Mouse (Mus musculus): ENCODE results near the gene Llph. TPM values are rescaled to one million over a fixed set of nuclear protein-coding genes. Genes with fewer than 3 reads are reported as not detected.
"Not testable (repeated sequence)": the region's sequence is repeated elsewhere in the genome, so short reads cannot be mapped to it uniquely, and the experiment has no call there.

Gene Llph
- polyA plus RNA-seq, 1 experiment from 2014 or later: 38.7 TPM

DNA sequence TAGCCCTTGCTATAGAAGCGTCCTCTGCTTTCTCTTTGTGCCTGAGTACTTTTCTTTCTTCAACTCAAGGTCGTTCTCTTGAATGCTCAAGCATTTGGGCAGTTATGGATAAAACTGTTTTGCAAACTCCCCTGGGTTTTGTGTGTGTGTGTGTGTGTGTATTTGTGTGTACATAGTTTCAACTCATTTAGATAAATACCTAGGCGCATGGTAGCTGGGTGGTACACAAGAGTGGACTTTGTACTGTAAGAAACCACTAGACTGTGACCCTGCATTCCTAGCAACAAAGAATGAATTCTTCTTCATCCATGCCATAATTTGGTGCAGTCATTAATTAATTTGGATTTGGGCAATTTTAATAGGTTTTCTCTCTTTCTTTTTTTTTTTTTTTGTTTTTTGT lies 16.8 kb upstream of the Llph start:
- Histone ChIP-seq H3K9ac (no peak overlapping the region), H3K4me1 (replicated peaks; ENCODE audit: control insufficient read depth, insufficient read depth, low read length) (peaks cover 11% of the 10 kb centered on the region), H3K36me3 (replicated peaks; ENCODE audit: control insufficient read depth, insufficient read depth) (no peaks in the 10 kb centered on the region), H3K27ac (no peak overlapping the region), H3K27me3 (ENCODE audit: control insufficient read depth, insufficient read depth, low read length) (no peaks in the 10 kb centered on the region), H3K9me3 (ENCODE audit: control insufficient read depth, low read length) (no peaks in the 10 kb centered on the region), H3K4me2 (replicated peaks) (peak overlapping the region; percentile 73; the same call in 1 of the 2 replicates), H3K4me3 (replicated peaks; ENCODE audit: low read length) (no peak overlapping the region)
- DNase-seq (ENCODE audit: low spot score) (no peak), ATAC-seq (ENCODE audit: low FRiP score) (no peak)
- WGBS: 93% methylated on average over 3 of the region's 3 CpGs

DNA sequence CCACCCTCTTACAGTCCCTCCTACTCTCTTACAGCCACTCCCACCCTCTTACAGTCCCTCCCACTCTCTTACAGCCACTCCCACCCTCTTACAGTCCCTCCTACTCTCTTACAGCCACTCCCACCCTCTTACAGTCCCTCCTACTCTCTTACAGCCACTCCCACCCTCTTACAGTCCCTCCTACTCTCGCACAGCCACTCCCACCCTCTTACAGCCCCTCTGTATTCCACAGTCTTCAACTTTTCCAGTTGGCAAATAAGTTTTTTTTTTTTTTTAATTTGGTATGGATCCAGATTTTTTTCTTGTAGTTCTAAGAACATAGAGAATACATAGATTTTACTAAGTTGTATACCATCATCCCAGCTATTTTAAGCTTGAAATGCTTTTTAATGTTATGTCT lies 9.8 kb upstream of the Llph start:
- H3K9me3 ChIP-seq (ENCODE audit: control insufficient read depth, low read length); ATAC-seq (ENCODE audit: low FRiP score); H3K4me3 ChIP-seq (replicated peaks; ENCODE audit: low read length); H3K27me3 ChIP-seq (ENCODE audit: control insufficient read depth, insufficient read depth, low read length); DNase-seq (ENCODE audit: low spot score); H3K27ac ChIP-seq; H3K4me1 ChIP-seq (replicated peaks; ENCODE audit: control insufficient read depth, insufficient read depth, low read length); H3K4me2 ChIP-seq (replicated peaks); H3K9ac ChIP-seq: not testable (repeated sequence)
- WGBS: 87% methylated on average over 1 of the region's 1 CpGs
- peaks cover 49% of the 10 kb centered on the region for H3K36me3 ChIP-seq (replicated peaks; ENCODE audit: control insufficient read depth, insufficient read depth)

DNA sequence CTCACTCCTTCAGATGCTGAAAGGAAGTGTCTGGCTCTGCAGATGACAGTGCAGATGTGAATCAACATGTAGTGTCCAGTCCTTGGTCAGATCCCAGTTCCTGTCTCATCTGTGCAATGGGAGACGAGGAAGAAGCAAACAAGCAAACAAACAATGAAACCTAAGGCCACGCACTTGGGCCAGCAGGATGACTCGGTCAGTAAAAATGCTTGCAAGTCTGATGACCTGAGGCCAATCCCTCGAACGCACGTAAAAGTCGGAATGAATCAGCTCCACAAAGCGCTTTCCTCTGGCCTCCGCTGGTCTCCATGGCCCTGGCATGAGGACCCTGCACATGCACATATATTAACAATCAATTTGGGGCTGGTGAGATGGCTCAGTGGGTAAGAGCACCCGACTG lies 7.9 kb upstream of the Llph start:
- no peaks in the 10 kb centered on the region for H3K27me3 ChIP-seq (ENCODE audit: control insufficient read depth, insufficient read depth, low read length)
- no peak for ATAC-seq (ENCODE audit: low FRiP score)
- DNase-seq (ENCODE audit: low spot score): no peak
- no peaks in the 10 kb centered on the region for H3K9me3 ChIP-seq (ENCODE audit: control insufficient read depth, low read length)
- H3K27ac ChIP-seq: no peak overlapping the region
- 94% methylated on average over 10 of the region's 10 CpGs for WGBS
- H3K36me3 ChIP-seq (replicated peaks; ENCODE audit: control insufficient read depth, insufficient read depth): peaks cover 56% of the 10 kb centered on the region
- no peaks in the 10 kb centered on the region for H3K4me1 ChIP-seq (replicated peaks; ENCODE audit: control insufficient read depth, insufficient read depth, low read length)
- no peak overlapping the region for H3K9ac ChIP-seq
- H3K4me3 ChIP-seq (replicated peaks; ENCODE audit: low read length): no peak overlapping the region
- H3K4me2 ChIP-seq (replicated peaks): no peak overlapping the region

DNA sequence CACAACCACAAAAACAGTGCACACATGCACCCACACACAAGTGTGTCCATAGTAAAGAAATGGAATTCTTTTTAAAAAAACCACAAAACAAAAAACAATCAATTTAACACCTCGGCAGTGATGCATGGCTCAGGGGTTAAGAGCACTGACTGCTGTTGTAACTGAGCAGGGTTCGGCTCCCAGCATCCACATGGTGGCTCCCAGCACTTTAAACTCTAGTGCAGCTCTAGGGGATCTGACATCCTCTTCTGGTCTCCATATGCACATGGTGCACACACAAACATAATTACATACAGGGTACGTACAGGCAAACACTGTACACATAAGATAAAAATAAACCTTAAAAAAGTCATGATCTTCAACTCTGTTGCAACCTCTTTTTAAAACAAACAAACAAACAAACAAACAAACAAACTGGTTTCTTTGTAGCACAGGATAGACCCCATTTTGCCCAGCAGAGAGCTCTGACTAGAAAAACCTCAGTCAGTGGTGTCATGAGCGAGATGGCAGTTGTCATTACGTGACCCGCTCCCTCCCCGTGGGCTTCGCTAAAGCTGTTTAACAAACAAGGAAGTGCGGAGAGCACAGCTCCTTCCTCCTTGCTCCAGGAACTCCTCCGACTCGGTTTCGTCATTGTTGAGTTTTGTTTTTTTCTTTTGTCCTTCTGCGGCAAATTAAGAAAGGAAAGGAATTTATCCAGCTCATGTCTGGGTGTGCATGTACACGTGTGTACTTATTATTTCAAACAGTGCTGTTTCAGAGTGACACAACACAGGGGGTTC lies 7.1 kb upstream of the Llph start:
- H3K36me3 ChIP-seq (replicated peaks; ENCODE audit: control insufficient read depth, insufficient read depth): peaks cover 61% of the 10 kb centered on the region
- H3K27ac ChIP-seq: no peak overlapping the region
- no peaks in the 10 kb centered on the region for H3K27me3 ChIP-seq (ENCODE audit: control insufficient read depth, insufficient read depth, low read length)
- DNase-seq (ENCODE audit: low spot score): no peak
- no peak overlapping the region for H3K4me2 ChIP-seq (replicated peaks)
- H3K9ac ChIP-seq: no peak overlapping the region
- no peak overlapping the region for H3K4me3 ChIP-seq (replicated peaks; ENCODE audit: low read length)
- no peaks in the 10 kb centered on the region for H3K9me3 ChIP-seq (ENCODE audit: control insufficient read depth, low read length)
- no peak for ATAC-seq (ENCODE audit: low FRiP score)
- H3K4me1 ChIP-seq (replicated peaks; ENCODE audit: control insufficient read depth, insufficient read depth, low read length): no peaks in the 10 kb centered on the region
- 86% methylated on average over 14 of the region's 14 CpGs for WGBS

DNA sequence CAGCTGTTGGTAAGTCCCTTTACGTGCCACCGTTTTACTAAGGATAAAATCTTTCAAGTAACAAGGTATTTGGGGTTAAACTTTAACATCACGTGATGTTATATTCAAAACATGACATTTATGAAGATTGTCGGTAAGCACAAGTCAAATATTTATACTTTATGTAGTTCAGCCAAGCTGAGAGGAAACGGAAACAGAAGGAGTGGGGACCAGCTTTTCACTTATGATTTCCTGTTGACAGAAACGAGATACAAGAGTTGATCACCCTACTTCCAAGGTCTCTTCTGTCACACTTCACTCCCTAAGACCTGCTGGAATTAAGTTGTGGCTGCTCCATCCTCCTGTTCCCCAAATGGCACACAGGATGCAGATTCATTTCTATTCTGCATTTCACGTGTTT lies 6.1 kb upstream of the Llph start:
- peaks cover 59% of the 10 kb centered on the region for H3K36me3 ChIP-seq (replicated peaks; ENCODE audit: control insufficient read depth, insufficient read depth)
- 87% methylated on average over 7 of the region's 7 CpGs for WGBS

DNA sequence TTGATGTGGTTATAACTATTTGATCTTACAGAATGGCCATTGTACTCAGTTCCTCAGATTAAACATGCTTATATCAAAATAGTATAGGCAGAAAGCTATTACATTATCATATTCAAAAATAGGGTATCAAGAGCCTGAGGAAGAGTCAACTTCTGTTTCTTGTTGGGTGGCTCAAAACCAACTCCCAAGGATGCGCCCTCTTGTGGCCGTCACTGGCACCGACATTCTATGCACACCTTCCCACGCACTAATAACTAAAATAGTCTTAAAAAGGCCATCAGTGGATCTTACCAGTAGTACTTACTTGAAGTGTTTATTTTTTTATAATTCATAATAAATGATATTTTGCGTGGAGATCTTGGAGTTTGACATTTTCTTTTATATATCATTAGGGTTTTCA lies 4.8 kb downstream of the Llph start:
- no peak overlapping the region for H3K27ac ChIP-seq
- peaks cover 40% of the 10 kb centered on the region for H3K36me3 ChIP-seq (replicated peaks; ENCODE audit: control insufficient read depth, insufficient read depth)
- H3K9ac ChIP-seq: no peak overlapping the region
- no peak overlapping the region for H3K4me3 ChIP-seq (replicated peaks; ENCODE audit: low read length)
- WGBS: 27% methylated on average over 5 of the region's 5 CpGs
- no peaks in the 10 kb centered on the region for H3K9me3 ChIP-seq (ENCODE audit: control insufficient read depth, low read length)
- no peaks in the 10 kb centered on the region for H3K27me3 ChIP-seq (ENCODE audit: control insufficient read depth, insufficient read depth, low read length)
- H3K4me2 ChIP-seq (replicated peaks): no peak overlapping the region
- DNase-seq (ENCODE audit: low spot score) (peak; percentile 79), ATAC-seq (ENCODE audit: low FRiP score) (no peak)
- peaks cover 9% of the 10 kb centered on the region; the same call in 1 of the 2 replicates for H3K4me1 ChIP-seq (replicated peaks; ENCODE audit: control insufficient read depth, insufficient read depth, low read length)

More for the DNA sequence above, 6.1 kb upstream of the Llph start:
- H3K9me3 ChIP-seq (ENCODE audit: control insufficient read depth, low read length): no peaks in the 10 kb centered on the region
- no peaks in the 10 kb centered on the region for H3K4me1 ChIP-seq (replicated peaks; ENCODE audit: control insufficient read depth, insufficient read depth, low read length)
- no peak overlapping the region for H3K4me3 ChIP-seq (replicated peaks; ENCODE audit: low read length)
- H3K27ac ChIP-seq: no peak overlapping the region
- no peak for DNase-seq (ENCODE audit: low spot score)
- no peak overlapping the region for H3K9ac ChIP-seq
- no peak overlapping the region for H3K4me2 ChIP-seq (replicated peaks)
- no peaks in the 10 kb centered on the region for H3K27me3 ChIP-seq (ENCODE audit: control insufficient read depth, insufficient read depth, low read length)
- no peak for ATAC-seq (ENCODE audit: low FRiP score)

DNA sequence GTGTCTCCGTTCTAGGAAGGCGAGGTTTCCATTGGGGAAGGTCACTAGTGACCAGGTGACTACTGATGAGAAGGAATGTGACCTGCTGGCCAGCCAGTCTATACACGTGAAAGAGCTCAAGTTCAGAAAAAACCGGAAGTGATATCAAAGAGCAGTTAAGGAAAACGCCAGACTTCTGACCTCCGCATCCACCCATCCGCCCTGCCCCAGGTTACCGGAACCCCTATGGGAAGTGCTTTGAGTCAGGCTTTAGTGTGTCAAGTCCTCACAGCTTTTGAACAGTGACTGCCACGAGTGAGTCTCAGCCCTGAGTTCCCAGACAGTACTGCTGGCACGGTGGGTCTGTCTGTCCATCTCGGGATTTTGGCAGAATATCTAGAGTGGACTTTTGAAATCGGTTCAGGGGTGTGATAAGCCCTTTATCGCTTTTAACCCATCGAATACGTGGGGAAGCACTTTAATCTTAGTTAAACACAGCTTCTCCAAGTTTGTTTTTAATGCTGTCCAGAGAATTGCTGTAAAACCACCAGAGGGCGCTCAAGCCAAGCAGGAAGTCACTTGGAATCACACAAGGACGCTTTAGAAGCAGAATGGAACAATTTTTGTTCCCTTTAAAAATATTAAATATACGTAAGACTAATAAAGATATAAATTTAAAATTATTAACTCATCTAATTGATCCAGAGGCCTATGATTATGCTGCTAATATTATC lies 6.9 kb downstream of the Llph start:
- peaks cover 34% of the 10 kb centered on the region for H3K36me3 ChIP-seq (replicated peaks; ENCODE audit: control insufficient read depth, insufficient read depth)
- 35% methylated on average over 18 of the region's 18 CpGs for WGBS
- H3K4me3 ChIP-seq (replicated peaks; ENCODE audit: low read length): no peak overlapping the region
- H3K9ac ChIP-seq: no peak overlapping the region
- no peaks in the 10 kb centered on the region for H3K9me3 ChIP-seq (ENCODE audit: control insufficient read depth, low read length)
- no peak overlapping the region for H3K27ac ChIP-seq
- ATAC-seq (ENCODE audit: low FRiP score) (peak; percentile 37; the same call in 1 of the 2 replicates), DNase-seq (ENCODE audit: low spot score) (peak; percentile 81)
- H3K27me3 ChIP-seq (ENCODE audit: control insufficient read depth, insufficient read depth, low read length): no peaks in the 10 kb centered on the region
- H3K4me1 ChIP-seq (replicated peaks; ENCODE audit: control insufficient read depth, insufficient read depth, low read length): no peaks in the 10 kb centered on the region
- no peak overlapping the region for H3K4me2 ChIP-seq (replicated peaks)

DNA sequence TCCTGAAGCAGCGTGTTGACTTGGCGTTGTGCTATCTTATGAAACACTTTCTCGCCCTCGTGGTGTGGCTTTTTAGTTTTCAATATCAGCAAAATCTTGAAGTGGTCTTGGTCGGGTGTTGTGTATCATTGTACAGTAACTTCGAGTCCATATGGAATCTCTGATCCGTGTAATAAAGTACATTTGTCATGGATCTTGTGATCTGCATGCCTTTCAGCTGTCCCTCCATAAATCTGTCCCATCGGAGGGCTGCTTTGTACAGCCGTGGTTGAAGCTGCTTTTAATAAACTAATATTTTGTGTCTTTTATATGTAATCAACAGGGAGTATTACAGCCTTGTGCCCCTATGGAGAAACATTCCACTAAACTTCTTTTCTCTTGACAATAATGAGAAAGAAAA lies 10.0 kb downstream of the Llph start:
- ATAC-seq (ENCODE audit: low FRiP score) (no peak), DNase-seq (ENCODE audit: low spot score) (no peak)
- H3K4me2 ChIP-seq (replicated peaks): no peak overlapping the region
- no peaks in the 10 kb centered on the region for H3K27me3 ChIP-seq (ENCODE audit: control insufficient read depth, insufficient read depth, low read length)
- no peaks in the 10 kb centered on the region for H3K4me1 ChIP-seq (replicated peaks; ENCODE audit: control insufficient read depth, insufficient read depth, low read length)
- H3K9me3 ChIP-seq (ENCODE audit: control insufficient read depth, low read length): no peaks in the 10 kb centered on the region
- WGBS: 80% methylated on average over 9 of the region's 9 CpGs
- no peak overlapping the region for H3K9ac ChIP-seq
- H3K27ac ChIP-seq: no peak overlapping the region
- peaks cover 10% of the 10 kb centered on the region for H3K36me3 ChIP-seq (replicated peaks; ENCODE audit: control insufficient read depth, insufficient read depth)
- no peak overlapping the region for H3K4me3 ChIP-seq (replicated peaks; ENCODE audit: low read length)

DNA sequence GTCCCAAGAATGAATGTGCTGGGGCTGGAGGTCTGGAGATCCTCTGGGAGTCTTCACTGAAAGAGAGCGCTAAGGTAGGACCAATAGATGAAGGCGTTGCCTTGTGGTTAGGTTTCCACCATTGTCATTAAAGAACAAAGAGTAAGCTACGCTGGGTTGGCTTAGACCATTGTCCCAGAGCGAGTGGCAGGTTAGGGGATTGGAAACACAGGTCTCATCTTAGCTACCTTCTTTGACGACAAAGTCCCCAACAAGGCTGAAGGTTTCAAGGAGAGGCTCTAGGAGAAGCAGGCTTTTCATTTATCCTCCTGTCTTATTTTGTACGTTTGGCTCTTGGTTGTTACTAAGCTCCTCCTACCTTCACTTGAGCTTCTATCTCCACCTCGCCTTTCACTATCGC lies 11.4 kb downstream of the Llph start:
- Histone ChIP-seq H3K4me3 (replicated peaks; ENCODE audit: low read length) (no peak overlapping the region), H3K36me3 (replicated peaks; ENCODE audit: control insufficient read depth, insufficient read depth) (no peaks in the 10 kb centered on the region), H3K4me2 (replicated peaks) (no peak overlapping the region), H3K27me3 (ENCODE audit: control insufficient read depth, insufficient read depth, low read length) (no peaks in the 10 kb centered on the region), H3K4me1 (replicated peaks; ENCODE audit: control insufficient read depth, insufficient read depth, low read length) (no peaks in the 10 kb centered on the region), H3K9ac (no peak overlapping the region), H3K9me3 (ENCODE audit: control insufficient read depth, low read length) (no peaks in the 10 kb centered on the region), H3K27ac (no peak overlapping the region)
- DNase-seq (ENCODE audit: low spot score) (no peak), ATAC-seq (ENCODE audit: low FRiP score) (no peak)
- 91% methylated on average over 8 of the region's 8 CpGs for WGBS

Measured in hindbrain, embryonic 14.5 days (tissue).